Mouse (Mus musculus): ENCODE measurements at regions not wholly inside any gene's neighbourhood (a gene's known extent, or its start where the extent isn't known, plus 50 kb on each side); places are given as distances from the start of the nearest gene placed in this dataset.

DNA sequence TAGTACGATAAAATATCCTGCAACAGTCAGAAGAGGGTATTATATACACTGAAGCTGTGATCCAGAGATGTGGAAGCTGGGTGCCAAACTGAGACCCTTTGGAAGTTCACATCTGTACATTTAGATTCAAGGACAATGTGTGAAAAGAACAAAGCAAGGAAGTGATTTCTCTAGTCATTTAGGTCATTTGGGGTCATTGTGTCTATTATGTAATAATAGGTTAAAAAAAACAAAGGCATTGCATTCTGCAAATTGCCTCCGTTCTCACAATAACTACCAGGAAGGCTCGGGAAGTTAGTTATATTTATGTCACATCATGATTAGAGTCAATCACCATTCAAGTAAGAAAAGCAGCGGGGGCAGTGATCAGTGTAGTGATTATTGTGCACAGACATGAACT is 563.3 kb downstream of the Trim52 start:
- Histone ChIP-seq H3K9me3 (replicated peaks; ENCODE audit: control insufficient read depth, low read length) (no peaks in the 10 kb centered on the region), H3K4me3 (ENCODE audit: low read depth, low read length) (no peak overlapping the region), H3K27ac (replicated peaks; ENCODE audit: low read depth, low read length) (no peak overlapping the region), H3K4me2 (ENCODE audit: low read depth, low read length) (no peak overlapping the region), H3K36me3 (replicated peaks; ENCODE audit: control insufficient read depth, insufficient read depth, low read depth, low read length) (no peaks in the 10 kb centered on the region), H3K4me1 (ENCODE audit: control insufficient read depth, insufficient read depth, low read length) (no peaks in the 10 kb centered on the region), H3K9ac (replicated peaks; ENCODE audit: low read length) (no peak overlapping the region), H3K27me3 (ENCODE audit: control insufficient read depth, insufficient read depth, low read length) (no peaks in the 10 kb centered on the region)
- WGBS = 54% methylated on average over 4 of the region's 4 CpGs
- DNase-seq (ENCODE audit: low spot score) = no peak
- no peak for ATAC-seq (replicated peaks; ENCODE audit: insufficient number of reproducible peaks, low FRiP score, low TSS enrichment, low read depth)

DNA sequence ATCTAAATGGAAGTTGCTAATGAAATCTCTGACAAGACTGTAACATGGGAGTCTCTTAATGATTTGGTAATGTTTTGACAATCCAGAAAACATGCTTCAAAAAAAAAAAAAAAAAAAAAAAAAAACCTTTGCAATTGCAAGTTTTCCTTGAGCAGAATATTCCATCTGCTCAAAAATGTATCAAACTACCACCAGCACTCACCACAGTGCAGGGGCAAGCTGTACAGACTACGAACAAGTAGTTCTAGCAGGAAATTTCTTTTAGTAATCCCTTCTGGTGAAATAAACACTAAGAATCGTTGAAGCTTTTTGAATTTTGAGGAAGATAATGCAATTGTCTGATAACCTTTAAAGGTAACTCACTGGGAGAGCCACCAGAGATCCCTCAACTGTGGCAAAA is 572.0 kb downstream of the Trim52 start:
- WGBS = 78% methylated on average over 2 of the region's 2 CpGs
- Histone ChIP-seq H3K27me3 (ENCODE audit: control insufficient read depth, insufficient read depth, low read length) (no peaks in the 10 kb centered on the region), H3K4me3 (ENCODE audit: low read depth, low read length) (no peak overlapping the region), H3K4me1 (ENCODE audit: control insufficient read depth, insufficient read depth, low read length) (no peaks in the 10 kb centered on the region), H3K36me3 (replicated peaks; ENCODE audit: control insufficient read depth, insufficient read depth, low read depth, low read length) (no peaks in the 10 kb centered on the region), H3K4me2 (ENCODE audit: low read depth, low read length) (no peak overlapping the region), H3K9me3 (replicated peaks; ENCODE audit: control insufficient read depth, low read length) (no peaks in the 10 kb centered on the region), H3K27ac (replicated peaks; ENCODE audit: low read depth, low read length) (no peak overlapping the region), H3K9ac (replicated peaks; ENCODE audit: low read length) (no peak overlapping the region)
- ATAC-seq (replicated peaks; ENCODE audit: insufficient number of reproducible peaks, low FRiP score, low TSS enrichment, low read depth) = no peak
- DNase-seq (ENCODE audit: low spot score) = no peak

GRCm38 (mm10) chr14:106681193-106681592 is 575.2 kb downstream of the Trim52 start:
- DNase-seq (ENCODE audit: low spot score) (no peak), ATAC-seq (replicated peaks; ENCODE audit: insufficient number of reproducible peaks, low FRiP score, low TSS enrichment, low read depth) (no peak)
- Histone ChIP-seq H3K4me1 (ENCODE audit: control insufficient read depth, insufficient read depth, low read length) (no peaks in the 10 kb centered on the region), H3K4me3 (ENCODE audit: low read depth, low read length) (no peak overlapping the region), H3K9ac (replicated peaks; ENCODE audit: low read length) (no peak overlapping the region), H3K4me2 (ENCODE audit: low read depth, low read length) (no peak overlapping the region), H3K27me3 (ENCODE audit: control insufficient read depth, insufficient read depth, low read length) (no peaks in the 10 kb centered on the region), H3K9me3 (replicated peaks; ENCODE audit: control insufficient read depth, low read length) (no peaks in the 10 kb centered on the region), H3K27ac (replicated peaks; ENCODE audit: low read depth, low read length) (no peak overlapping the region), H3K36me3 (replicated peaks; ENCODE audit: control insufficient read depth, insufficient read depth, low read depth, low read length) (no peaks in the 10 kb centered on the region)
- WGBS = 83% methylated on average over 4 of the region's 4 CpGs

DNA sequence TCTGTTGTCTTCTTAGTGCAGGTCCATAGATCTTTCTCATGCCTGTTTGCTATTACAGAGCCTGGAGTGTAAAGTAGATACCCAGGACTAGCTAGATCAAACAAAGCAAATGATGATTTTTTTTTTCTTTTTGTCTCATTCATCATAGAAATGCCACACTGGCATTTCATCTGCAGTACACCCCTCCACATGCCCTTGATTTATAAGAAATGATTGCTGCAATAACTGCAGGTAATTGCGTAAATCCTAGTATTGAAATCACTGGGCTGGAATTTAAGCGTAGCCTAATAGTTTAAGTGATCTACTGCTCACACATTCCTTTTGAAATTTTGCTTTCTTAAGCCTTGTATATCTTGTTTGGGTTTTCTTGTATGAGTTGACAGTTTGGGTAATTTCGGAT is 581.4 kb downstream of the Trim52 start:
- Histone ChIP-seq H3K4me3 (ENCODE audit: low read depth, low read length) (no peak overlapping the region), H3K4me1 (ENCODE audit: control insufficient read depth, insufficient read depth, low read length) (no peaks in the 10 kb centered on the region), H3K27me3 (ENCODE audit: control insufficient read depth, insufficient read depth, low read length) (no peaks in the 10 kb centered on the region), H3K27ac (replicated peaks; ENCODE audit: low read depth, low read length) (no peak overlapping the region), H3K4me2 (ENCODE audit: low read depth, low read length) (no peak overlapping the region), H3K36me3 (replicated peaks; ENCODE audit: control insufficient read depth, insufficient read depth, low read depth, low read length) (no peaks in the 10 kb centered on the region), H3K9ac (replicated peaks; ENCODE audit: low read length) (no peak overlapping the region), H3K9me3 (replicated peaks; ENCODE audit: control insufficient read depth, low read length) (no peaks in the 10 kb centered on the region)
- DNase-seq (ENCODE audit: low spot score) (no peak), ATAC-seq (replicated peaks; ENCODE audit: insufficient number of reproducible peaks, low FRiP score, low TSS enrichment, low read depth) (no peak)
- 67% methylated on average over 3 of the region's 3 CpGs for WGBS

- WGBS = 81% methylated on average over 2 of the region's 2 CpGs
Measured at GRCm38 (mm10) chr14:106714020-106714419, 608.0 kb downstream of the Trim52 start.

GRCm38 (mm10) chr14:106733825-106734224 is 627.8 kb downstream of the Trim52 start:
- Histone ChIP-seq H3K27ac (replicated peaks; ENCODE audit: low read depth, low read length) (no peak overlapping the region), H3K27me3 (ENCODE audit: control insufficient read depth, insufficient read depth, low read length) (no peaks in the 10 kb centered on the region), H3K4me2 (ENCODE audit: low read depth, low read length) (no peak overlapping the region), H3K4me1 (ENCODE audit: control insufficient read depth, insufficient read depth, low read length) (no peaks in the 10 kb centered on the region), H3K36me3 (replicated peaks; ENCODE audit: control insufficient read depth, insufficient read depth, low read depth, low read length) (no peaks in the 10 kb centered on the region), H3K9me3 (replicated peaks; ENCODE audit: control insufficient read depth, low read length) (no peaks in the 10 kb centered on the region), H3K4me3 (ENCODE audit: low read depth, low read length) (no peak overlapping the region), H3K9ac (replicated peaks; ENCODE audit: low read length) (no peak overlapping the region)
- DNase-seq (ENCODE audit: low spot score) (no peak), ATAC-seq (replicated peaks; ENCODE audit: insufficient number of reproducible peaks, low FRiP score, low TSS enrichment, low read depth) (no peak)
- 85% methylated on average over 4 of the region's 4 CpGs for WGBS

More at GRCm38 (mm10) chr14:106714020-106714419, 608.0 kb downstream of the Trim52 start:
- Histone ChIP-seq H3K4me3 (ENCODE audit: low read depth, low read length) (no peak overlapping the region), H3K4me1 (ENCODE audit: control insufficient read depth, insufficient read depth, low read length) (no peaks in the 10 kb centered on the region), H3K36me3 (replicated peaks; ENCODE audit: control insufficient read depth, insufficient read depth, low read depth, low read length) (no peaks in the 10 kb centered on the region), H3K4me2 (ENCODE audit: low read depth, low read length) (no peak overlapping the region), H3K9me3 (replicated peaks; ENCODE audit: control insufficient read depth, low read length) (no peaks in the 10 kb centered on the region), H3K27me3 (ENCODE audit: control insufficient read depth, insufficient read depth, low read length) (no peaks in the 10 kb centered on the region), H3K27ac (replicated peaks; ENCODE audit: low read depth, low read length) (no peak overlapping the region), H3K9ac (replicated peaks; ENCODE audit: low read length) (no peak overlapping the region)
- ATAC-seq (replicated peaks; ENCODE audit: insufficient number of reproducible peaks, low FRiP score, low TSS enrichment, low read depth) (no peak), DNase-seq (ENCODE audit: low spot score) (no peak)

DNA sequence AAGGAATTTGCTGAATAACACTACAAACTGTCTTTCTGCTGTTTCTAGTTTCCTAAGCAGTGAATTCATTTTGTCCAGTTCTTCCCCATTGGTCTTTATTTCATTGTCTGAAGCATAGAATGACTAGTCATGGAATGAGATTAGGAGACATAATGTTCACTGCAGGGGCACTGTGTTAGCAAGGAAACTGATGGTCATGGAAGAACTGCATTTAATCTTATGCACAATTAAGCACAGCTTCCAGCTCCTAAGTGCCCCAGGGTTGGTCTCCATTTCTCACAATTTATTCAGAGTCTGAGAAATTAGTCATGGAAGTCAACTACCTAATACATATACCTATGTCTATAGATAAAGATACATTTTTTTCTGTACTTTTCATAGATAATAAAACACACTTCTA is 634.9 kb downstream of the Trim52 start:
- DNase-seq (ENCODE audit: low spot score) = no peak
- no peak overlapping the region for H3K4me2 ChIP-seq (ENCODE audit: low read depth, low read length)
- no peak for ATAC-seq (replicated peaks; ENCODE audit: insufficient number of reproducible peaks, low FRiP score, low TSS enrichment, low read depth)
- no peak overlapping the region for H3K9ac ChIP-seq (replicated peaks; ENCODE audit: low read length)
- no peaks in the 10 kb centered on the region for H3K4me1 ChIP-seq (ENCODE audit: control insufficient read depth, insufficient read depth, low read length)
- H3K4me3 ChIP-seq (ENCODE audit: low read depth, low read length) = no peak overlapping the region
- no peak overlapping the region for H3K27ac ChIP-seq (replicated peaks; ENCODE audit: low read depth, low read length)
- no peaks in the 10 kb centered on the region for H3K36me3 ChIP-seq (replicated peaks; ENCODE audit: control insufficient read depth, insufficient read depth, low read depth, low read length)
- no peaks in the 10 kb centered on the region for H3K27me3 ChIP-seq (ENCODE audit: control insufficient read depth, insufficient read depth, low read length)
- no peaks in the 10 kb centered on the region for H3K9me3 ChIP-seq (replicated peaks; ENCODE audit: control insufficient read depth, low read length)

- WGBS = 89% methylated on average over 3 of the region's 3 CpGs
- no peak for ATAC-seq (replicated peaks; ENCODE audit: insufficient number of reproducible peaks, low FRiP score, low TSS enrichment, low read depth)
- no peak overlapping the region for H3K9ac ChIP-seq (replicated peaks; ENCODE audit: low read length)
- no peaks in the 10 kb centered on the region for H3K27me3 ChIP-seq (ENCODE audit: control insufficient read depth, insufficient read depth, low read length)
- no peak overlapping the region for H3K27ac ChIP-seq (replicated peaks; ENCODE audit: low read depth, low read length)
- no peaks in the 10 kb centered on the region for H3K9me3 ChIP-seq (replicated peaks; ENCODE audit: control insufficient read depth, low read length)
- no peaks in the 10 kb centered on the region for H3K36me3 ChIP-seq (replicated peaks; ENCODE audit: control insufficient read depth, insufficient read depth, low read depth, low read length)
- DNase-seq (ENCODE audit: low spot score) = no peak
- H3K4me1 ChIP-seq (ENCODE audit: control insufficient read depth, insufficient read depth, low read length) = no peaks in the 10 kb centered on the region
- no peak overlapping the region for H3K4me3 ChIP-seq (ENCODE audit: low read depth, low read length)
- no peak overlapping the region for H3K4me2 ChIP-seq (ENCODE audit: low read depth, low read length)
Measured at GRCm38 (mm10) chr14:106760150-106760549, 654.2 kb downstream of the Trim52 start.

Measured in embryonic facial prominence, embryonic 11.5 days (tissue).